Mouse (Mus musculus): ENCODE measurements at regions not wholly inside any gene's neighbourhood (a gene's known extent, or its start where the extent isn't known, plus 50 kb on each side); places are given as distances from the start of the nearest gene placed in this dataset.
A peak's percentile ranks its signal among the peaks of the same experiment; 100 is the strongest.

- H3K36me3 ChIP-seq (ENCODE audit: insufficient read depth, low read length): no peaks in the 10 kb centered on the region
- H3K9ac ChIP-seq (replicated peaks; ENCODE audit: low read length): peak overlapping the region; percentile 87
- no peaks in the 10 kb centered on the region for H3K9me3 ChIP-seq (ENCODE audit: low read length)
- WGBS: under 1% methylated on average over 53 of the region's 54 CpGs
- peak overlapping the region; percentile 99 for H3K27ac ChIP-seq (ENCODE audit: low read length)
- H3K4me2 ChIP-seq (replicated peaks; ENCODE audit: low read depth, low read length): peak overlapping the region; percentile 70
- H3K4me3 ChIP-seq (ENCODE audit: low read length): peak overlapping the region; percentile 48
- no peaks in the 10 kb centered on the region for H3K27me3 ChIP-seq (ENCODE audit: insufficient read depth, low read length)
- ATAC-seq (ENCODE audit: low FRiP score, low TSS enrichment): peak; percentile 94
- peaks cover 65% of the 10 kb centered on the region for H3K4me1 ChIP-seq (ENCODE audit: insufficient read depth, low read length)
Measured at GRCm38 (mm10) chr14:25377900-25378716, 80.9 kb upstream of the Zmiz1 start.

GRCm38 (mm10) chr14:25378717-25379224 is 80.2 kb upstream of the Zmiz1 start:
- Histone ChIP-seq H3K9me3 (ENCODE audit: low read length) (no peaks in the 10 kb centered on the region), H3K4me3 (ENCODE audit: low read length) (peak overlapping the region; percentile 48), H3K9ac (replicated peaks; ENCODE audit: low read length) (peak overlapping the region; percentile 87), H3K4me1 (ENCODE audit: insufficient read depth, low read length) (peaks cover 61% of the 10 kb centered on the region), H3K4me2 (replicated peaks; ENCODE audit: low read depth, low read length) (peak overlapping the region; percentile 70), H3K27me3 (ENCODE audit: insufficient read depth, low read length) (no peaks in the 10 kb centered on the region), H3K27ac (ENCODE audit: low read length) (peak overlapping the region; percentile 99), H3K36me3 (ENCODE audit: insufficient read depth, low read length) (no peaks in the 10 kb centered on the region)
- WGBS: 4% methylated on average over 13 of the region's 13 CpGs
- peak; percentile 12; the same call in 1 of the 2 replicates for ATAC-seq (ENCODE audit: low FRiP score, low TSS enrichment)

DNA sequence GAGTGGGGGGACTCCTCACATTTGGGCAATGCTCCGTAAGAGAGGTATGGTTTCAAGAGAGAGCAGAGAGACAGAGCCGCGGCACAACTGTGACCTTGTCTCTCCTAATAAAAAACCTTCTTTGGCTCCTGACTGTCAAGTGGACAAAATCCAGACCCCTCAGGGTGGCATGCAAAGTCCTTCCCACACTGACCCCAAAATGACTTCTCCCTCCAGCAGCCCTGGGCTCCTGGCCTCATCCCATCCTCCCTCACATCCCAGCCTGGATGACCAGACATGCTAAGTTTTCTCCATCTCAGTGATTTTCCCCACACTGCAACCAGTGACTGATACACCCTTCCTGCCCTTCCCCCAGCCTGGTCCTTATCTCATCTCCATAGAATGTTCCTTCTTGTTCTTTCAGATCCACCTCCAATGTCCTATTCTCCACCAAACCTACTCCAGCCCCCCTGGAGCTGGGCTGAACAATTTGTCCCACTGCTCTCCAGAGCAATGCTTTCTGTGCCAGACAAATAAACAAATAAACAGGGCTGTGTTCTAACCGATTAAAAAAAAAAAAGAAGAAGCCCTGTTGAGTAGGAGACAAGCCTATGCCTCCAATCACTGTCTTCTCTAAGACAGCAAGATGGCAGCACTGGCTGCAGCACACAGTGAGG is 75.7 kb upstream of the Zmiz1 start:
- no peak overlapping the region for H3K4me2 ChIP-seq (replicated peaks; ENCODE audit: low read depth, low read length)
- H3K4me1 ChIP-seq (ENCODE audit: insufficient read depth, low read length): peaks cover 21% of the 10 kb centered on the region
- no peaks in the 10 kb centered on the region for H3K9me3 ChIP-seq (ENCODE audit: low read length)
- 38% methylated on average over 4 of the region's 4 CpGs for WGBS
- no peak for ATAC-seq (ENCODE audit: low FRiP score, low TSS enrichment)
- no peak overlapping the region for H3K4me3 ChIP-seq (ENCODE audit: low read length)
- no peaks in the 10 kb centered on the region for H3K36me3 ChIP-seq (ENCODE audit: insufficient read depth, low read length)
- no peak overlapping the region for H3K27ac ChIP-seq (ENCODE audit: low read length)
- no peak overlapping the region for H3K9ac ChIP-seq (replicated peaks; ENCODE audit: low read length)
- no peaks in the 10 kb centered on the region for H3K27me3 ChIP-seq (ENCODE audit: insufficient read depth, low read length)

GRCm38 (mm10) chr14:25385644-25386043 is 73.3 kb upstream of the Zmiz1 start:
- no peak overlapping the region for H3K4me3 ChIP-seq (ENCODE audit: low read length)
- H3K9me3 ChIP-seq (ENCODE audit: low read length): no peaks in the 10 kb centered on the region
- 34% methylated on average over 5 of the region's 5 CpGs for WGBS
- H3K4me2 ChIP-seq (replicated peaks; ENCODE audit: low read depth, low read length): no peak overlapping the region
- H3K4me1 ChIP-seq (ENCODE audit: insufficient read depth, low read length): peaks cover 15% of the 10 kb centered on the region
- H3K9ac ChIP-seq (replicated peaks; ENCODE audit: low read length): 0 out of 2 replicates have a peak overlapping the region, but pooled peaks have one; percentile 1
- no peaks in the 10 kb centered on the region for H3K27me3 ChIP-seq (ENCODE audit: insufficient read depth, low read length)
- no peak overlapping the region for H3K27ac ChIP-seq (ENCODE audit: low read length)
- no peak for ATAC-seq (ENCODE audit: low FRiP score, low TSS enrichment)
- no peaks in the 10 kb centered on the region for H3K36me3 ChIP-seq (ENCODE audit: insufficient read depth, low read length)

DNA sequence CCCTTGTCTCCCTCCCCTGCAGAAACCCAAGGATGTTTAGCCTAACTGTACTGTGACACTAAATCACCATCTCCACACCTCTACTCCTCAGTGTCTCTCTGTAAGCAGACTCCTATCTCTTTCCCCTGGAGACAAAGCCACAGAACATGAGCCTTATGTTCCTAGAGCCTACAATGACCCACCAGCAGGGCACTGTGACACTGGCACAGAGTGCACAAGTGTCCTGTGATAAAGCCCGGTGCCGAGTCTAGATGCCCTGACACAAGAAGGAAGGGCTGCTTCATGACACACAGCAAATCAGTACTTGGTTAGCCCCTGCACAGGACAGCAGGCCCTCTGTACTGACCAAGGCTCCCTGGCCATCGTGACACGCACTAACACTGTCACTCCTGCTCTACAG is 71.2 kb upstream of the Zmiz1 start:
- H3K27me3 ChIP-seq (ENCODE audit: insufficient read depth, low read length): no peaks in the 10 kb centered on the region
- no peak overlapping the region for H3K9ac ChIP-seq (replicated peaks; ENCODE audit: low read length)
- H3K4me3 ChIP-seq (ENCODE audit: low read length): no peak overlapping the region
- no peaks in the 10 kb centered on the region for H3K36me3 ChIP-seq (ENCODE audit: insufficient read depth, low read length)
- ATAC-seq (ENCODE audit: low FRiP score, low TSS enrichment): no peak
- WGBS: 93% methylated on average over 4 of the region's 4 CpGs
- no peak overlapping the region for H3K27ac ChIP-seq (ENCODE audit: low read length)
- H3K4me2 ChIP-seq (replicated peaks; ENCODE audit: low read depth, low read length): no peak overlapping the region
- H3K9me3 ChIP-seq (ENCODE audit: low read length): no peaks in the 10 kb centered on the region
- peaks cover 13% of the 10 kb centered on the region for H3K4me1 ChIP-seq (ENCODE audit: insufficient read depth, low read length)

GRCm38 (mm10) chr14:25389314-25389713 is 69.7 kb upstream of the Zmiz1 start:
- Histone ChIP-seq H3K4me2 (replicated peaks; ENCODE audit: low read depth, low read length) (no peak overlapping the region), H3K4me3 (ENCODE audit: low read length) (no peak overlapping the region), H3K4me1 (ENCODE audit: insufficient read depth, low read length) (peaks cover 7% of the 10 kb centered on the region; the same call in 1 of the 2 replicates), H3K9ac (replicated peaks; ENCODE audit: low read length) (no peak overlapping the region; the same call in 1 of the 2 replicates), H3K27ac (ENCODE audit: low read length) (no peak overlapping the region), H3K9me3 (ENCODE audit: low read length) (no peaks in the 10 kb centered on the region), H3K27me3 (ENCODE audit: insufficient read depth, low read length) (no peaks in the 10 kb centered on the region), H3K36me3 (ENCODE audit: insufficient read depth, low read length) (no peaks in the 10 kb centered on the region)
- peak; percentile 60; the same call in 1 of the 2 replicates for ATAC-seq (ENCODE audit: low FRiP score, low TSS enrichment)
- WGBS: 8% methylated on average over 2 of the region's 2 CpGs

DNA sequence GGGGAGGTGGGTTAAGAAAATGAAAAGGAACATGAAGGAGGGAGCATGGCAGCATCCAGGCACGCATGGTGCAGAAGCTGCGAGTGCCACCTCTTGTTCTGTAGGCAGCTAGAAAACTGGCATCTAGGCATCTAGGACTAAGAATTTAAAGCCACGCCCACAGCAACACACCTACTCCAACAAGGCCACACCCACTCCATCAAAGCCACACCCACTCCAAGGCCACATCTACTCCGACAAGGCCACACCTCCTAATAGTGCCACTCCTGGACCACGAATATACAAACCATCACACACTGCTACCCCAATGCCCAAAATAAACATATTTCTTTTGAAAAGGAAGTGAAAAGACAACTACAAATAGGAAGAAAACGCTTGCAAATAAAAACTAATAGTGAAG is 66.6 kb upstream of the Zmiz1 start:
- no peaks in the 10 kb centered on the region for H3K36me3 ChIP-seq (ENCODE audit: insufficient read depth, low read length)
- H3K4me2 ChIP-seq (replicated peaks; ENCODE audit: low read depth, low read length): no peak overlapping the region
- 74% methylated on average over 6 of the region's 6 CpGs for WGBS

DNA sequence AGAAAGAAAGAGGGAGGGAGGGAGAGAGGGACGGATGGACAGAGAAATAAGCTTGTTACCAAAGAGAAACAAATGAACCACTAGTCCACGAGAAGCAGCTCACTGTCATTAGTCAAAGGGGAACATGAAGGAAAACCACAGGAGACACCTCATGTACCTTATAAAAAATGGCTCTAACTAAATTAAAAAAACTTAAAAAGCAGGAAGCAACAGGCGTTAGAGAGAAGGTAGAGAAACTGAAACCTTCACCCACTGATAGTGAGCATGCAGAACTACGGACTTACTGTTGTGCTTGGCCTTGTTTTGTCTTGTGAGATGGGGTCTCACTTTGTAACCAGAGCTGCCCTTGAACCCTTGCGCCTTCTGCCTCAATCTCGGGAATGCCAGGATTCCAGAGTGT is 66.0 kb upstream of the Zmiz1 start:
- H3K27ac ChIP-seq (ENCODE audit: low read length): no peak overlapping the region
- H3K9me3 ChIP-seq (ENCODE audit: low read length): no peaks in the 10 kb centered on the region
- WGBS: 83% methylated on average over 6 of the region's 6 CpGs
- H3K4me2 ChIP-seq (replicated peaks; ENCODE audit: low read depth, low read length): no peak overlapping the region
- peaks cover 22% of the 10 kb centered on the region for H3K4me1 ChIP-seq (ENCODE audit: insufficient read depth, low read length)
- H3K36me3 ChIP-seq (ENCODE audit: insufficient read depth, low read length): no peaks in the 10 kb centered on the region
- no peak overlapping the region for H3K4me3 ChIP-seq (ENCODE audit: low read length)
- no peak overlapping the region for H3K9ac ChIP-seq (replicated peaks; ENCODE audit: low read length)
- no peak for ATAC-seq (ENCODE audit: low FRiP score, low TSS enrichment)
- no peaks in the 10 kb centered on the region for H3K27me3 ChIP-seq (ENCODE audit: insufficient read depth, low read length)

More for the DNA sequence above, 66.6 kb upstream of the Zmiz1 start:
- Histone ChIP-seq H3K9me3 (ENCODE audit: low read length) (no peaks in the 10 kb centered on the region), H3K4me1 (ENCODE audit: insufficient read depth, low read length) (peaks cover 17% of the 10 kb centered on the region), H3K27me3 (ENCODE audit: insufficient read depth, low read length) (no peaks in the 10 kb centered on the region), H3K9ac (replicated peaks; ENCODE audit: low read length) (no peak overlapping the region), H3K27ac (ENCODE audit: low read length) (no peak overlapping the region), H3K4me3 (ENCODE audit: low read length) (no peak overlapping the region)
- no peak for ATAC-seq (ENCODE audit: low FRiP score, low TSS enrichment)

GRCm38 (mm10) chr14:25394931-25395330 is 64.1 kb upstream of the Zmiz1 start:
- 82% methylated on average over 6 of the region's 6 CpGs for WGBS
- Histone ChIP-seq H3K9me3 (ENCODE audit: low read length) (no peaks in the 10 kb centered on the region), H3K27ac (ENCODE audit: low read length) (no peak overlapping the region), H3K4me3 (ENCODE audit: low read length) (no peak overlapping the region), H3K36me3 (ENCODE audit: insufficient read depth, low read length) (no peaks in the 10 kb centered on the region), H3K27me3 (ENCODE audit: insufficient read depth, low read length) (no peaks in the 10 kb centered on the region), H3K9ac (replicated peaks; ENCODE audit: low read length) (no peak overlapping the region), H3K4me1 (ENCODE audit: insufficient read depth, low read length) (peaks cover 18% of the 10 kb centered on the region), H3K4me2 (replicated peaks; ENCODE audit: low read depth, low read length) (no peak overlapping the region)
- no peak for ATAC-seq (ENCODE audit: low FRiP score, low TSS enrichment)

All from kidney, embryonic 16.5 days (tissue).